Mouse (Mus musculus) urinary bladder, postnatal 36 days (tissue): ENCODE data around the gene Maea.
"Not testable (repeated sequence)": the region's sequence is repeated elsewhere in the genome, so short reads cannot be mapped to it uniquely, and the experiment has no call there.

ENCODE experiments used
- DNase-seq, 2 experiments: peaks; one replicate each; pipeline ENCODE4 v3.0.0; 2022; ENCODE audit warnings: low spot score in 2 of 2, mixed read lengths in 1 of 2

Maea gene

DNA sequence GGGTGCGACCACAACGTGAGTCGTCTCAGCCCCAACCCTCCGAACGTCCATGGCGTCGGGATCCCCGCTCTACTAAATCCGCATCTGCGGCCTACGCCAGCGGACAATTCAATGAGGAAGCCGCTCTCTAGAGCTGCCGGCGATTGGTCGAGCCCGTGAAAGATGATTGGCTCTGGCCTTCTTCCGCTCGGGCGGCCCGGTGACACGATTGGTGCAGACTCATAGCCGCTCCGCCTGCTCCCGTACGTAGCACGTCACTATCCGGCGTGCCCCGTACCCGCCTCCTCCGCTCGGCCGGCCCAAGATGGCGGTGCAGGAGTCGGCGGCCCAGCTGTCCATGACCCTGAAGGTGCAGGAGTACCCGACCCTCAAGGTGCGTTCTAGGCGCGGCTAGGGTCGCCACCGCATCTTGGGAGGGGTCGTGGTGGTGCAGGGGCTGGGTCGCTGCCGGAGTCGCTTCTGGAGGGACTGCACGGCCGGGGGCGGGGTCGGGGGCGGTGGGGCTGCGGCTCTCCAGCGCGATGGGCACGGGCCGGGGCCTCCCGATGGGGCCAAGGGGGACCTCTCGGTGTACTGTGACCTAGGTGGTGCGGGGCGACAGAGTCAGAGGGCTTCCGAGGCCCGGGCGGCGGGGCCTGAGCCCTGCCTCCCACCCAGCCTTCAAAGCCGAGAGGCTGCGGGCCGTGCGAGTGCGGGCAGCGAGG lies at the start of gene Maea:
Maea (plus strand) TSS at position 237 of the 704 bp plus-strand sequence.
- DNase-seq = peak; percentile 89 to 97

DNA sequence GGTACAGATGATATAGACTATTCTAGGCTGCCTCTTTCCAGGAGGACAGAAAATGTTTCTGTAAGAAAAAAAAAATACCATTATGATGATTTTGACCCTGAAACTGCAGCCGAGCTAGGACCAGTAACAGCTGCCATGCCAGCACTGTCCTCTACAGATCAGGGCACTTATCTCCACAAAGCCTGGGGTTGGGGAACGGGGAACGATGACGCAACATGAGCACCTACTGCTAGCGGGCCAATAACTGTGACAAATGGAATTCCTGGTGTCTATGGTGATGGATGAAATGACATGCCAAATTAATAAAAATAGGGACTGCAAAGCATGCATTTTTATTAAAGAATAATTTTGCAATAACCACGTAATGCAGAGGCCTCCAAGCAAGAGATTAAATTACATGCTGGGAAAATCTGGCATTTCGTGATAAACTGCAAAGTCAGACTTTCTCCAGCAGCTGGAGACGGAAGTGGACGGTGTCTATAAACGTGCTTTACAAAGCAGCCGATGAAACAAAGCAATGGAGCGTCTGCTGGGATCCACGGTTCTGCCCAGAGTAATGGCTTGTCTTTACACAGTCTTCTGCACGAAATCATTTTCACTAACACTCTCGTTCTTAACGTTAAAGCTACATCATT lies 41.4 kb upstream of the Maea start:
- no peak for DNase-seq

DNA sequence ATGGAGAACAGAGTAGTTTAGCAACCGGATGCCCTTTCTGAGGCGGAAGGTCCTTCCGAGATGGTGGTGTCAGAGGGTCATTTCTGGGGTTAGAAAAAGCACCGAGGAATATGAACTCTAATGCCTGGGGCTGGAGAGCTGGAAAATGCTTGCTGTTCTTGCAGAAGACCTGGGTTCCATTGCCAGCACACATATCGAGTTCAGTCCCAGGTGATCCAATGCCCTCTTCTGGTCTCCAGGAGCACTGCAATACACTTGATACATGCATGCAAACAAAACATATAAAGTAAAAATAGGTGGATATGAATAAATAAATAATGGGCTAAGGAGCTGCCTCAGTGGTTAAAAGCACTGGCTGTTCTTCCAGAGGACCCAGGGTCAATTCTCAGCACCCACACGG lies 38.1 kb upstream of the Maea start:
- no peak for DNase-seq

DNA sequence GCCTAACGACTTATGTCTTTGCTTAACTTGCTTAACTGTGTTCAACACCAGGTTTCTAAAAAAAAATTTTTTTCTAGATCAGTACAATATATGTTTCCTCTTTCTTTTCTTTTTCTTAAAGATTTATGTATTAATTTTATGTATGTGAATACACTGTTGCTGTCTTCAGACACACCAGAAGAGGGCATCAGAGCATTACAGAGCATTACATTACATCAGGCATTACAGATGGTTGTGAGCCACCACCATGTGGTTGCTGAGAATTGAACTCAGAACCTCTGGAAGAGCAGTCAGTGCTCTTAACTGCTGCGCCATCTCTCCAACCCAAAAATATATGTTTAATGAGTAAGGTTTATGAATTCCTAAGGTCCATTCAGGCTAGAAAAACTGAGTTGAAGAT lies 33.5 kb upstream of the Maea start:
- DNase-seq = no peak

DNA sequence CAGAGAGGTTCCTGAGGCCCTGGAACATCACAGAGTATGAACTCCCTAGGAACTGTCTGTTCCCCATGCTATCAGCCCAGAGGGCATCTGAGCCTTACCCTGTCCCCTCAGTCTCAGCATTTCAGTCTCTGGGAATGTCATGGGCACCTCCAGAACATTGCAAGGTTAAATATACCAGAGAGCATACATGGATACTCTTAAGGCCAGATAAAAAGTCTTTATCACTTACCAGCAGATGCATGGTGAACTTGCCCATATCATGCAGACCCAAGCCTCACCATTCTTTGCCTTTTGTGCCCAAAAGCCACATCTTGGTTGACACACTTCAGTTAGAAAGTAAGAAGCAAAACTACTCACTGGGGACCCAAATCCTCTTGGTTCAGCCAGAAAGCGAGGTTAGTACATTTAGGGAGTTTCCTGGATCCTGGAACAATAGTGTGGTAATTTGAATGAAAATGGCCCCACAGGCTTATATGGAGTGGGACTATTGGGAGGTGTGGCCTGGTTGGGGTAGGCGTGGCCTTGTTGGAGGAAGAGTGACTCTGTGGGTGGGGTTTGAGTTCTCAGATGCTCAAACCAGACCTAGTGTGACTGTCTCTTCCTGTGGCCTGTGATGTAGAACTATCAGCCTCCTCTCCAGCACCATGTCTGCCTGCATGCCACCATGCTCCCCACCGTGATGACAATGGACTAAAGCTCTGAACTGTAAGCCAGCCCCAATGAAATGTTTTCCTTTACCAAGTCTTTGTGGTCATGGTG lies 24.4 kb upstream of the Maea start:
- DNase-seq = no peak

DNA sequence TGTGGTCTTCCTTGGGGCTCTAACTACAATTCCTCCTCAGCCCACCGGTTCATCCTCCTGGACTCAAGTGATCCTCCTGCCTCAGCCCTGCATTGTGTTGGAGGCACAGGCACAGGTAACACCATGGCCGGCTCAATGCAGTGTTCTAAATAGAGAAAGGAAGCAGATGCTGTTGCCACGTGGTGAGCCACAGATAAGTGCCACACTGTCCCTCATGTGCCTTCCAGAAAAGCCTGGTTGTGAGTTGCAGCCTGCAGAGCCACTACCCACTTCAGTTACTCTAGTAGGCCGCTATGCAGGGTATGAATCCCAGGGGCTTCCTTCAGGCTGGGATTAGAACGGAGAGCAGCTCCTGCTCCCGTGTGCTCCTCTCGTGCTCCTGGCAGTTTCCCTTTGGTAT lies 23.1 kb upstream of the Maea start:
- DNase-seq = no peak

DNA sequence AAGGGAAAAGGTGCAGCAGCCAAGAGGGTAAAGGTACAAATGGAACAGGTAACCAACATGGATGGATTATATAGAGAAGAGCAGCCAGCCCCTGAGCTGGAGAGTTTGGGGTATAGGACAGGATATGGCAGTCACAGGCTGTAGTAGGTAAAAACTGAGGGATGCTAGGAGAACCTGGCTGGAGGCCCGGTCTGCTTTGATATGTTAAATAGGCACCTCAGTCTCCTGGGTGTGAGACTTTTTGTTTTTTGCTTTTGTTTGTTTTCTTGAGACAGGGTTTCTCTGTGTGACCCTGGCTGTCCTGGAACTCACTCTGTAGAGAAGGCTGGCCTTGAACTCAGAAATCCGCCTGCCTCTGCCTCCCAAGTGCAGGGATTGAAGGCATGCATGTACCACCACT lies 10.8 kb upstream of the Maea start:
- DNase-seq = no peak

DNA sequence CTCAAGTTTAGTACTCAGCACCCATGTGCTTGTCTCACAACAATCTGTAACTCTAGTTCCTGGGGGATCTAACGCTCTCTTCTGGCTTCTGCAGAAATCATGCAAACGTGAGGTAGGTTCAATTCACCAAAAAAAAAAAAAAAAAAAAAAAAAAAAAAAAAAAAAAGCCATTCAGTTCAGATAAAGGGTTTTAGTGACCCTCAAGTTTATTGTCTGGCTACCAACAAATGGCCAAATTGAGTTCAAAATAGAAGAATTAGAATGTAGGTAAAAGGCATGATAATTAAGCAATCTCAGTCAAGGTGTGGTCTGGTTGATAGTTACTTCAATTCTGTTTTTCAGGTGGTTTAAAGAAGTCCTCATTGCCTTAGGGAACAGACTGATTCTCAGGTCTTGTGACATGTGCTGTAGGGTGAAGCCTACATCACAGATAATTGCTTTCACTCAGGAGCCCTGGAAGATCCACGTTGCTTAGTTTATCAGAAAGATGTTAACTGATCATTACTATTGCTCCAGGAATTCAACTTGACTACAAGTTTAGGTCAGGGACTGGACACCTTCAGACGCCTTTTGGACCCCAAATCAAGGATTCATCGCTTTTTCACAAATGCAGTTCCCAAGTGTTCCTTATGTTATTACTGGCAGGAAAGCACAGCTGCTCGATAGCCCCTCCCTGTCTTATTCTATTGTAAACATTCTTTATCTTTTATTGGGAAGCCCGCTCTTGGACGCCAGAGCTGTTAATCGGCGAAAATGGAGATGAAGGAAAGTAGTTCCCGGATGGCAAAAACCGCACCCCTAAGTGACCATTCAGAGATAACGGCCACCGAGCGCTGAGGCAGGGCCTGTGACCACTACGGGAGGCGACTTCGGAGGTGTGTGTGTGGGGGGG lies 682 bp upstream of the Maea start:
- DNase-seq = no peak

DNA sequence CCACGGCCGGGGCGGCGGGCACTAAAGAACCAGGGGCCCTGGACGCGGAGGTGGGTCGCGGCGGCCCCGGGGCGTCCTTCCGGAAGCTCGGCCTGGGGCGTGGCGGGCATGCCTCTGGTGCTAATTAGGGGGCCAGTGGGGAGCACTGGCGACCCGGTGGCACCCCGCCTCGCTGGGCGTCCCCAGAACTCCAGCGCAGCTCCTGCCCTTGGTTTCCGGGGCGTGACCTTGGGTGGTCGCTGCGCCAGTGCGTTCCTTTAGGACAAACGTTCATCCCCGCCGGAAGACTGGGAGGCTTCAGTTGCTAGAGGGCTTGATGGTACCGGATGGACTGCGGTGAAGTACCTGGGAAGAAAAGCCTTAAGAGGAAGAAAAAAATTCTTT lies 660 bp downstream of the Maea start:
- DNase-seq = no peak

DNA sequence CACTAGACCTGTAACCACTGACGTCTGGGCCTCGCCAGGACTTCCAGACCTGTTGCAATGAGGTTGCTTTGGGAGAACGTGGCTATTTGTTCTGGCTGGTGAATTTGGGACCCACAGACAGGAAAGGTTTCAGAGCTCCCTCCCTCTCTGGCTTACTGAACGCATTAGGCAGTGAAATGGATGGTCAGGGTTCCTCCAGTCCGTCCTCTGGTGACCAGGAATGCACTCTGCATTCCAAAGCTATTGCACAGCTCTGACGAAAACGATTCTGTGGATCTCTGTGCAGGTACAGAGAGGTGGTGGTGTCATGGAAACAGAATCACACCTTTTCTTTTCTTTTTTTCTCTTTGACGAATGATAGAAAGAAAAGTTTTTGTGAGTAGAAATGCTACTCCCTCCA lies 1.9 kb downstream of the Maea start:
- DNase-seq = no peak

DNA sequence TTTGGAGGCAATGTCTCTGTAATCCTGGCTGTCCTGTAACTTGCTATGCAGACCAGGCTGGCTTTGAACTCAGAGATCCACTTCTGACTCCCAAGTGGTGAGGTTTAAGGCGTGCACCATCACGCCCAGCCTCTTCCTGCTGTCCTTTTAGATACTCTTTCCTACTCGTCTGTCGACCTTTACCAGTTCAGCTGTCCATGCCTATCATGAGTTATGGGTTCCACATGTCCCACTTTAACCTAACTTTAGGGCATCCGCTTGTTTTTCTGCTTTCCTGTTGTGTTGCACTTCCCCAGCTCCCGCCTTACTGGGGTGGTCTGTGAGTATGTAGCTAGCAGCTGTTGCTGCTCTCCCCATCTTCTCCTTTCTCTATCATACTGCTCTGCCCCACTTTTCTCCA lies 5.9 kb downstream of the Maea start:
- no peak for DNase-seq

DNA sequence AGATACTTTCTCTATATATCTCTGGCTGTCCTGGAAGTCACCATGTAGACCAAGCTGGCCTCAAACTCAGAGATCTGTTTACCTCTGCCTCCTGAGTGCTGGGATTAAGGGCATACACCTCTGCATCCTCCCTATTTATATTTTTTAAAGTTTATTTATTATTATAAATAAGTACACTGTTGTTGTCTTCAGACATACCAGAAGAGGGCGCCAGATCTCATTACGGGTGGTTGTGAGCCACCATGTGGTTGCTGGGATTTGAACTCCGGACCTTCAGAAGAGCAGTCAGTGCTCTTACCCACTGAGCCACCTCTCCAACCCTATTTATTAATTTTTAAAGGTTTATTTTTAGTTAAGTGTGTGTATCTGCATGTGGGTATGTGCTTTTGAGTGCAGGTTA lies 6.9 kb downstream of the Maea start:
- DNase-seq = not testable (repeated sequence)

DNA sequence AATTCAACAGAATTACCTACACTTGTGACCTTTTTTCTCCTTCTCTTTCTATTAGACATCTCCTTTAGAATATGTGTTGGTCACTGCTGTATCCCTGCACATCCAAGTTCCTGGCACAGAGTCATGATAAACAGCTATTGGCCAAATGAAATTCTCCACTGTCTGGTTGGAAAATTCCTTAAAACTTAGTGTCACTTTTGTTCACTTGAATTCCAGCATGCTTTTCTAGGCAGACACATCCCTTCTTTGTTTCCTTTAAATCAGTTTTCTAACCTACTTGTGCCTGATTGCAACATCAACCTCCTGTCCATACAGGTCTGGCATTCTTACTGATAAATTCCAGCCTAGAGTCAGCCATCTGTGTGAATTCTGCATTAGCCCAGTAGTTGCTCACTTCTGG lies 7.5 kb downstream of the Maea start:
- no peak for DNase-seq

DNA sequence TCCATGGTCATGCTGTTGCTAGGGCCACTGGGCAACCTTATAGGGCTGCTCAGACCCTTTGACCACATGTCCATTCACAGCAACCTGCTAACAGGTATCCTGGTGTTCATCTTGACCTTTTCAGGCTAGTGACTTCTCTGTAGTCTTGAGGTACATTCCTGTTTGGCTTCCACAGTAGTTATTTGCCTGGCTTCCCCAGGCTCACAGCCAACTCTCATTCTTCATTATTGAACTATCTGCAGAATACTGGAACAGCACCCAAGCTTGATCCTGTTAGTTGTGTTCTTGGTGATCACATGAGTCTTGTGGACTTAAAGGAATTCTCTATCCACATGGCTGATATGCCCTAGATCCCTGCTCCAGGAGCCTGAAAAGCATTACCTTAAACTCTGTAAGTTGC lies 8.3 kb downstream of the Maea start:
- DNase-seq = no peak

DNA sequence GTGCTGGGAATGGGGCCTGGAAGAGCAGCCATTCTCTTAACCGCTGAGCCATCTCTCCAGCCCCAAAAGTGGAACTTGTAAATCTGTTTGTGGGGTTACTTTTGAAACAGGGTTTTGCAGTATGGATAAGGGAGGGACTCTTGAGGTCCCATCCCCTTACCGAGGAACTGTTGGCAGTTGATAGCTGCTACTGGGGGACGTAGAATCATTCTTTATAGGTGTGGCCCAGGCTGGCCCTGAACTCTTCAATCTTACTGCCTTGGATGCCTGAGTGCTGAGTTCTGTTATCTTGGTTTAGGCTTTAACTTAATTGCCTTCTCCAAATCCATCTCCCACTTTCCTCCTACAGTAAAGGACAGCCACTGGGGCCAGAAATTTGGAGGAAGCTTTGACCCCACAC lies 8.8 kb downstream of the Maea start:
- no peak for DNase-seq

DNA sequence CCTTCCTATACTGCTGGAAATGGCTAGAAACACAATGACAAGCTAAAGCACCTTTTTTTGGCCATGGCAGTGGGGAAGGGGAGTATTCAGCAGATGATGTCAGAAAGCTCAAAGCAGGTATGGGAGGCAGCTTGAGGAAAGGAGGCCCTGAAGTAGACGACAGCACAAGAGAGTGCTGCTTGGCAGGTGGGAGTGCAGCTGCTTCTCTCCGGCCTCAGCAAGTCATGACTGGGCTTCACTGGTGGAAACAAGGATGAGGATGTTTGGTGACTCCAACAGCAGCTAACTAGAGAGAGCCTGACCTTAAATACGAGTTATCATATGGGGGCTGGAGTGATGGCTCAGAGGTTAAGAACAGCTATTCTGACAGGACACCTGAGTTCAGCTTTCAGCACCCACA lies 12.3 kb downstream of the Maea start:
- DNase-seq = no peak

DNA sequence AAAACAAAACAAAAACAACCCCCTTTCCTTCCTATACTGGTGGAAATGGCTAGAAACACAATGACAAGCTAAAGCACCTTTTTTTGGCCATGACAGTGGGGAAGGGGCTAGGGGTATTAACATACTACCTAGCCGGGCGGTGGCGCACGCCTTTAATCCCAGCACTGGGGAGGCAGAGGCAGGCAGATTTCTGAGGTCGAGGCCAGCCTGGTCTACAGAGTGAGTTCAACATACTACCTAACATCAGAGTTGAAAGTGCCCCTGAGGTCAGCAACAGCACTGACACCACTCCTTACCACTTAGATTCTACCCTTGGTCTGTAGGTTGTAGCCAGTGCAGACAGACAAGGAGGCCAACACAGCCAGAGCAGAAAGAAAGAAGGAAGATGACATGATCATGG lies 13.9 kb downstream of the Maea start:
- no peak for DNase-seq

DNA sequence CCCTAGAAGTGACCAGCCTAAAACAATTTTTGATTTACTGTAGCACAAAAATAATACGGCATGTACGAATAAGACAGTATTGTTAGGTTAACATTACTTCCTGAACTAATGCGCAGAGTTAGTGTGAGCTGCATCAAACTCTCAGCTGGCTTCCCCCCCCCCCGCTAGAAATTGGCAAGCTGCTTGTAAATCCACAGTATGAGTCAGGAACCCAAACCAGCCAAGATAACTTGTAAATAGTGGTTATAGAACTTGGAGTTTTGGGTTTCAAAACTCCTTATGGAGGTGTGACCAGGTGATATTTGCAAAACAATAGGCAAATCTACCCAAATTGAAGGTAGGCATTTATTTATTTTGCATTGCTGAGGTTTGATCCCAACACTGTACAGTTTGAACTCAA lies 14.4 kb downstream of the Maea start:
- no peak for DNase-seq

DNA sequence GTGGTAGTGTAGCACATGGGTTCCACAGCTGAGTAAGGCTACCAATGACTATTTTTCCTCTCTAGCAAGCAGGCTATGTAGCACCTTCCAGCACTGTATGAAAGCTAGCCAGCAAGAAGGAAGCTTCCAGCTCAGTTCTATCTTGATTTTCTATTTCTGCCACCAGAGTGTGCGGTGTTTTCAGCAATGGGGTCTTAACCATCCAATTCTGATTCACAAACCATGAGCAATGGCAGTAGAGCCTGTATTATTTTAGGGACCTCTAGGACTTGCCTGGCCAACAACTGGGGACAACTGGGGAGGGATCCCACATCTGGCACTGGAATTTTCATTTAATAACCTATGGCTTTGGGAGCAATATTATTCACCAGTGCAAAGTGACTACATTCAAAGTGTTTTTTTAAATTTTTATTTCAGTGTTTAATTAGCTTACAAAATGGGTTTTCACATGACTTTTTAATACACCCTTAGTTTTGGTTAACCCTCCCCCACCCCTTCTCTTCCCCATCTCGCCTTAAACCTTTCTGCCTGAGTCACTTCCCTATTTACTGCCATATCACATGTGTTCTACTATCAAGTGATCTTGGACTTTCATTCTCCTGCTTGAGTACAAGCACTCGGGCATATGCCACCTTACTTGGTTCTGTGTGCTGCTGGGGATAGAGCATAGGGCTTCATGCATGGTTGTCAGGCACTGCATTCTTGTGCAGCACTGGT lies 16.4 kb downstream of the Maea start:
- DNase-seq = no peak

DNA sequence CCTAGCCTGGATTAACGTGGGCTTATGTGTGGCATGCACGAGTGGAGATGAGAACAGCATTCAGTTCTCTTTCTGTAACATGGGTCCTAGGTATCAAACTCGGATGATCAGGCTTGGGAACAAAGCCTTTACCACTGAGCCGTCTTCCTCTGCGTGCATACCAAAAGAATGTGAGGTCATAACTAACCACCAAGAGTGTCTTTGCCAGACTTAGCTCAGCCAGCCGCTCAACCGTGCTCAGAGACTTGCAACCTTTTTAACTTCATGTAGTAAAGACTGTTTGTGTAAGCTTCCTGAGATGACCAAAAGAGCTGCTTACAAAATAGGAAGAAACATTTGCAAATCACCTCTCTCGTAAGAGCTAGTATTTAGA lies 16.9 kb downstream of the Maea start:
- no peak for DNase-seq

DNA sequence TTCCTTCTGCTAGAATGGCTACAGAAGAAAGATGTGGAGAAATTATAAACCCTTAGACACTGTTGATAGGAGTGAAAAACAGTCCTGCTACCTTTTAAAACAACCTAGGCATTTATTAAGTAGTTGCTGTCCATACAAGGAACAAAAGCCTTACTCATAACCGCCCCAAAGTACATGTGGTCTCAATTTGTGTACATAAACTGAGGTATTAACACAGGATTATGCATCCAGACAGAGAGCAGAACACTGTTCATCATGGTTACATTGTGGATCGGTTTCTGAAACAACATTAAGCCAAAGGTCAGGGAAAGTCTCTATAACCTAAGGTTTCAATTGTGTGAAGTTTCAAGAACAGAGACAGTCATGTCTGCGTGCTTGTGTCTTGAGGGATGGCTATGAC lies 17.7 kb downstream of the Maea start:
- DNase-seq = no peak

DNA sequence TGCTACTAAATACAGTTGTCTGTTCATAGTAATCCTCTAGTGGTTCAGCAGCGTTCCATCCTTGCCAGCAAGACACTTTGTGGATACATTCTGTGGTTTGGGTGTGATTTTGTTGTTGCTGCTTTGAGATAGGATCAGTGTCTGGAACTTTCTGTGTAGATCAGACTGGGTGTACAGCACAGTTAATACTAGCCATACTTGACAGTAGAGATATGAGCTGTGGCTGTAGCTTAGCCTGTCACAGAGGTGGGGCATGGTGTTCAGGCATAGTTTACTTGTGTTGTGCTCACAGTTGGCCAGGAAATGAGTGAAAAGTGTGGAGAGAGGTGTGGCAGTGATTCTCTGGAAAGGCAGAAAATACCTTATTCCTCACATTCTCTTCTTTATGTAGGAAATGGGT lies 22.2 kb downstream of the Maea start:
- DNase-seq = no peak
